Mouse (Mus musculus) activated CD4-positive, CD25-positive, alpha-beta regulatory T cell, adult 4 months (primary cell): ENCODE results near the gene 4930558K02Rik. TPM values are rescaled to one million over a fixed set of nuclear protein-coding genes. Genes with fewer than 3 reads are reported as not detected.

ENCODE experiments used
- ATAC-seq: one replicate; pipeline ENCODE4 v1.8.0; 2017
- polyA plus RNA-seq, 2 experiments: library from polyadenylated mRNA; unstranded; fragments of 100-300 nt; shearing (Covaris generic); gene quantifications; one replicate each; pipeline ENCODE4 v1.2.1; 2017

Gene 4930558K02Rik
- polyA plus RNA-seq, 2 experiments from 2014 or later: not detected

DNA sequence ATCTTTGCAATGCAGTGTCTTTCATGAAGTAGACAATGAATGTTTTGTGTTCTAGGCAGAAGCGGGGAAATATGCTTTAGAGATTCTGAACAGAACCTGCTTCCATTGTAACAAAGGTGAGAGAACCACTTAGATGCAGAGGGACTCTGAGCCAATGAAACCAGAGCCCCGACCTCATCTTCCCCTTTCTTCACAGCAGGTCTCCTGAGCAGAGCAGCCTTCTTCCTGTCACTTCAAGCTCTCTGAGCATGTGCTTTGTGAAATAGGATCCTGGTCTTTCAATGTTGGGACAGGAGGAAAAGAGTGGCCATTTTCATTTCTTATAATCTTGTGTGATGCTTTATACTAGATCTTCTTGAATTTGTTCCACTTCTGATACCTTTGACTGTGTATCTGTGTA lies 79.3 kb downstream of the 4930558K02Rik start:
- no peak for ATAC-seq

- ATAC-seq: no peak
These were observed 82.2 kb downstream of the 4930558K02Rik start for GRCm38 (mm10) chr1:161897235-161897634.

GRCm38 (mm10) chr1:161896130-161896529 lies 83.3 kb downstream of the 4930558K02Rik start:
- peak; percentile 34 for ATAC-seq

- no peak for ATAC-seq
These were observed 84.4 kb downstream of the 4930558K02Rik start for GRCm38 (mm10) chr1:161895014-161895413.

GRCm38 (mm10) chr1:161894553-161894952 lies 84.9 kb downstream of the 4930558K02Rik start:
- no peak for ATAC-seq

DNA sequence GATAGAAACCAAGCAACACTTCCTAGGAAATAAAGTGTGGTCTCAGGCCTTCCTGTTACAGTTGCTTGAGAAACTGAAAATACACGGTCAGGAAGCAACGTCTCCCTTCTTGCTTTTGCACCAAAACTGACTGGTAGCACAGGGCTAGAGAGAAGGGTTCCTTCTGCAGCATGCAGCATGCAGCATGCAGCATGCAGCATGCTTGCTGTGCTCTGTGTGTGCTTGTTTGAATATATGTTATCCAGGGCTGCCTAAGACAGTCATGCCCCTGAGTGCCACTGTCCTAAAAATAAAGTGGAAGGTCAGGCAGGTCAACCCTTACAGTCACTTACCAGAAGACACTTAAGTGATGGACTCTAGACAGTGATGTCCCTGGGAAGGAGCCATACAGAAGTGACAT lies 85.3 kb downstream of the 4930558K02Rik start:
- peak; percentile 95 for ATAC-seq

Other genes starting within 250 kb of the 4930558K02Rik start
- gene Fasl, start 191.1 kb downstream of the 4930558K02Rik start, polyA plus RNA-seq: 10 to 100 TPM; 11.3 to 16.4 TPM
- gene Suco, start 103.0 kb downstream of the 4930558K02Rik start, polyA plus RNA-seq: 10 to 100 TPM; 24.2 to 29.4 TPM
- gene Pigc, start 10.4 kb downstream of the 4930558K02Rik start, polyA plus RNA-seq: 10 to 100 TPM; 25.1 to 40.2 TPM